Mouse (Mus musculus): ENCODE measurements around the gene Rhot2.

- TF ChIP-seq KAT2A (IDR thresholded peaks at IDR 0.05; ENCODE audit: insufficient replicate concordance, low read length) (no peak), CTCF (conservative IDR thresholded peaks at IDR 0.05 in 1 of 2, IDR thresholded peaks at IDR 0.05 in 1 of 2; ENCODE audit: low read depth in 2 of 2, low read length in 2 of 2) (no peak), MAFK (IDR thresholded peaks at IDR 0.05; ENCODE audit: insufficient replicate concordance, low read length) (no peak)
These were observed 15.1 kb downstream of the Rhot2 start for GRCm38 (mm10) chr17:25829558-25830017.
